8 mouse cellular contexts compared by ENCODE assay signal in genomic region chr11:20400302-20401234, GRCm38 (mm10).
A peak's percentile ranks its signal among the peaks of the same experiment; 100 is the strongest.
DNase-seq lines count a peak whose midpoint lies in the region; ATAC-seq lines count a peak whose summit lies in the region.

No protein-coding gene starts in this region.

- intact Hi-C loops in left cerebral cortex, postnatal 14 days (cut with DNase I) = loop anchor here (2.0 to 10.0 kb wide), 3 partner anchors 138 to 576 kb away; no protein-coding TSS in a partner anchor

- H3K4me3 ChIP-seq in intestine, embryonic 15.5 days (replicated peaks) = peak overlapping the region; percentile 33

- H3K36me3 ChIP-seq in intestine, embryonic 15.5 days = no peaks in the 10 kb centered on the region

- no peak overlapping the region for H3K9ac ChIP-seq in intestine, embryonic 15.5 days

- H3K27me3 ChIP-seq in intestine, embryonic 15.5 days (replicated peaks) = no peaks in the 10 kb centered on the region; the same call in 1 of the 2 replicates

- peak overlapping the region; percentile 66 for H3K4me2 ChIP-seq in intestine, embryonic 15.5 days (replicated peaks)

- 14% methylated on average over 32 of the region's 32 CpGs for WGBS in intestine, embryonic 15.5 days

- H3K9me3 ChIP-seq in intestine, embryonic 15.5 days = no peaks in the 10 kb centered on the region

- DNase-seq in adrenal gland, postnatal 10 days = peak; percentile 90
- peak; percentile 94 for DNase-seq in embryo, embryonic 10.5 days (ENCODE audit: low spot score)
- DNase-seq in gastrocnemius, postnatal 4 days (ENCODE audit: low spot score in 2 of 2) = peak; percentile 69 to 86
- DNase-seq in left cerebral cortex, postnatal 14 days (ENCODE audit: low spot score in 2 of 2) = peak; percentile 84 to 86
- DNase-seq in mesoderm, embryonic 11.5 days (ENCODE audit: low read depth, low spot score) = peak; percentile 91
- peak; percentile 31 to 59 for DNase-seq in right cerebral cortex, postnatal 36 days (ENCODE audit: low spot score in 2 of 2)

- no peak overlapping the region for H3K27ac ChIP-seq in intestine, embryonic 15.5 days

- peak; percentile 71 for ATAC-seq in intestine, embryonic 15.5 days
- ATAC-seq in activated CD4-positive, CD25-positive, alpha-beta regulatory T cell, adult 4 months = no peak

- H3K4me1 ChIP-seq in intestine, embryonic 15.5 days (replicated peaks) = peaks cover 12% of the 10 kb centered on the region
